Mouse (Mus musculus) CH12.LX (cell line): ENCODE measurements around the gene 6030468B19Rik.

Experiments
- BHLHE40 ChIP-seq: IDR thresholded peaks from 2 replicates; pipeline ENCODE4 v1.6.1; 2011; ENCODE audit warnings: mild to moderate bottlenecking, low read depth, low read length, improper control_type of control experiment
- CTCF ChIP-seq, 2 experiments: IDR thresholded peaks in 1 of 2; conservative IDR thresholded peaks in 1 of 2; 2 replicates each; pipeline ENCODE4 v1.5.1; 2011 to 2012; ENCODE audit warnings: low read depth in 2 of 2, low read length in 2 of 2, improper control_type of control experiment in 1 of 2, inconsistent platforms in 1 of 2, mild to moderate bottlenecking in 1 of 2, moderate library complexity in 1 of 2
- ELF1 ChIP-seq: IDR thresholded peaks from 2 replicates; pipeline ENCODE4 v1.6.1; 2014; ENCODE audit warnings: low read depth, mild to moderate bottlenecking, inconsistent platforms, low read length, improper control_type of control experiment
- HCFC1 ChIP-seq: IDR thresholded peaks from 2 replicates; pipeline ENCODE4 v1.6.1; 2012; ENCODE audit warnings: low read depth, mild to moderate bottlenecking, inconsistent platforms, low read length, improper control_type of control experiment
- KAT2A ChIP-seq: IDR thresholded peaks from 2 replicates; pipeline ENCODE4 v1.6.1; 2012; ENCODE audit warnings: low read length, improper control_type of control experiment, inconsistent platforms; ENCODE audit not compliant: insufficient replicate concordance
- MYC ChIP-seq: IDR thresholded peaks from 2 replicates; pipeline ENCODE4 v1.6.1; 2011; ENCODE audit warnings: low read depth, mild to moderate bottlenecking, improper control_type of control experiment, low read length
- POLR2A ChIP-seq: IDR thresholded peaks from 2 replicates; pipeline ENCODE4 v1.6.1; 2011; ENCODE audit warnings: low read depth, mild to moderate bottlenecking, improper control_type of control experiment, low read length
- RAD21 ChIP-seq: IDR thresholded peaks from 2 replicates; pipeline ENCODE4 v1.6.1; 2011; ENCODE audit warnings: low read depth, mild to moderate bottlenecking, low read length, improper control_type of control experiment, moderate library complexity
- SMC3 ChIP-seq: IDR thresholded peaks from 2 replicates; pipeline ENCODE4 v1.6.1; 2011; ENCODE audit warnings: low read depth, low read length, improper control_type of control experiment
- USF2 ChIP-seq: conservative IDR thresholded peaks from 2 replicates; pipeline ENCODE4 v1.6.1; 2011; ENCODE audit warnings: low read depth, low read length, improper control_type of control experiment
- ZC3H11A ChIP-seq: IDR thresholded peaks from 2 replicates; pipeline ENCODE4 v1.6.1; 2012; ENCODE audit warnings: low read depth, mild to moderate bottlenecking, inconsistent platforms, low read length, improper control_type of control experiment
- ZMIZ1 ChIP-seq: IDR thresholded peaks from 2 replicates; pipeline ENCODE4 v1.6.1; 2012; ENCODE audit warnings: low read depth, mild to moderate bottlenecking, inconsistent platforms, low read length, improper control_type of control experiment

DNA sequence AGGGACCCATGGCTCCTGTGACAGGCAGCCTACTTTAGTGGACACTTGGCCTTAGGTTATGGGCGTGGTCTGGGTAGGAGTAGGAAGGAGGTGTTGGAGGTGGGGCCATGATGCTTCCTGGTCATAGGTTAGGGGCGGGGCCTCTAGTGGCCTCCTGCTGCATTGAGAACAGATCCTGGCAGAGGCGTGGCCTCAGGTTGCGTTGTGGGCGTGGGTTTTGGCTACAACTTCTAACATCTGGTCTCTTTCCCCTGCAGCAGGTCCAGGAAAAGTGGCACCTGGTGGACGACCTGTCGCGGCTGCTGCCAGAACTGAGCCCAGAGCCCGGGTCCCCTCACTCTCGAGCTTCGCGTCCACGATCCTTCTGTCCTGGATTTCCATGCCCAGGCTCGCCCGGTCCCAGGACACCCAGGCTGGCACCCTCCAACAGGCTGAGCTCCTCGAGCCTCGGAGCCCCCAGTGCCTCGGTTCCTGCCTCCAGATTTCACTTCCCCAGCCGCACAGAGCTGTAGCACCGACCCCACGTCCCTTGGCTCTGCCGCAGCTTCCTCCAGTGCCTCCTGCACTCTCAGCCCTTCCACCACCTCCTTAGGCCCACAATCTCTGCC lies 5.1 kb upstream of the 6030468B19Rik start:
- peak; percentile 71 for TF ChIP-seq POLR2A
- TF ChIP-seq RAD21 = no peak
- TF ChIP-seq HCFC1 = no peak
- TF ChIP-seq USF2 = no peak
- no peak for TF ChIP-seq SMC3
- peak in 1 of 2 experiments; percentile 31; a peak in 2 of 4 replicates for TF ChIP-seq CTCF (conservative IDR thresholded peaks at IDR 0.05 in 1 of 2, IDR thresholded peaks at IDR 0.05 in 1 of 2; ENCODE audit: low read depth in 2 of 2, low read length in 2 of 2)
- TF ChIP-seq KAT2A = 0 out of 2 replicates have a peak, but pooled peaks have one; percentile 41
- TF ChIP-seq ELF1 = peak; percentile 92
- 0 out of 2 replicates have a peak, but pooled peaks have one; percentile 38 for TF ChIP-seq ZMIZ1
- no peak for TF ChIP-seq ZC3H11A
- no peak for TF ChIP-seq BHLHE40
- 0 out of 2 replicates have a peak, but pooled peaks have one; percentile 55 for TF ChIP-seq MYC
